Mouse (Mus musculus) regulatory T cell (primary cell): ENCODE measurements around the gene Larp4.
"Not testable (repeated sequence)": the region's sequence is repeated elsewhere in the genome, so short reads cannot be mapped to it uniquely, and the experiment has no call there.

Experiments
- in situ Hi-C: fragments of 300-600 bp; cut with MboI, MseI; formaldehyde crosslinking; loops from one replicate; pipeline ENCODE4 v1.15.1; 2025; ENCODE audit warnings: high pct_unique_total_duplicates

The Larp4 gene

DNA sequence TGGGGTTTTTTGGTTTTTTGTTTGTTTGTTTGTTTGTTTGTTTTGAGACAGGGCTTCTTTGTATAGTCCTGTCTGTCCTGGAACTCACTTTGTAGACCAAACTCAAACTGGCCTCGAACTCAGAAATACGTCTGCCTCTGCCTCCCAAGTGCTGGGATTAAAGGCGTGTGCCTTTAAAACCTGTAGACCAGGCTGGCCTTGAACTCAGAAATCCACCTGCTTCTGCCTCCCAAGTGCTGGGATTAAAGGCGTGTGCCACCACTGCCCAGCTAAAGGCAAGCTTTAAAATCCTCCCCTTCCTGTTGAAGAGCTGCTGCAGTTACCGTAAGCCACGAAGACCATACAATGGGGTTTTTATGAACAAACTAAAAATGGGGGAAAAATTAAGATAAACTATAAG is at the start of gene Larp4:
Larp4 (plus strand) TSS at position 301 of the 400 bp plus-strand sequence.
- in situ Hi-C loops, result not testable (repeated sequence)

DNA sequence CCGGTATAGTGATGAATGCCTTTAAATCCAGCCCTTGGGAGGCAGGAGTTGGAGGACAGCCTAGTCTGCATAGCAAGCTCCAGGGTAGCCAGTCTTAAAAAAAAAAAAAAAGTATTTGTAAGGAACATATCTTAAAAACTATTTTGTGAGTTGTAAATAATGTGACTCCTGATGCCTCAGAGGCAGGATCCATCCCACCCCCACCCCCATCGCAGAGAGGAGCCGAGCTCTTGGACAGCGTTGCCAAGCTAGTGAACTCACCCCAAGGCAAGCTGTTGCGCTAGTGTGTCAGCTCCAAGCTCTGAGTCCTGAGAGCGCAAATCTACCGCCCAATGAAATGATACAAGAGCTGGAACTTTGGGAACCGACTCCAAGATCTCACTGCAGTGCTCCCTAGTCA is 38.6 kb upstream of the Larp4 start:
- in situ Hi-C loops, result no loop called here

GRCm38 (mm10) chr15:99934501-99934900 is 35.4 kb upstream of the Larp4 start:
- in situ Hi-C loops, result no loop called here

DNA sequence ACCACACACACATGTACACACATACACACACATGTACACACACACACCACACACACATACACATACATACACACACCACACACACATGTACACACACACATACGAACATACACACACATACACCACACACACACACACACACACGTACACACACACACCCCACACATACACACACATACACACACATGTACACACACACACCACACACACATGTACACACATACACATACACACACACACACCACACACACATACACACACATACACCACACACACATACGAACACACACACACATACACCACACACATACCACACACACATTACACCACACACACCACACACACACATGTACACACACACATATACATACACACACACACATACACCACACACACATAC is 33.2 kb upstream of the Larp4 start:
- in situ Hi-C loops, result no loop called here

GRCm38 (mm10) chr15:99937841-99938240 is 32.0 kb upstream of the Larp4 start:
- in situ Hi-C loops, result no loop called here

- in situ Hi-C loops, result no loop called here
Observed at GRCm38 (mm10) chr15:99940426-99940825, 29.4 kb upstream of the Larp4 start.

- in situ Hi-C loops, result no loop called here
Observed at GRCm38 (mm10) chr15:99940970-99941630, 28.8 kb upstream of the Larp4 start.

DNA sequence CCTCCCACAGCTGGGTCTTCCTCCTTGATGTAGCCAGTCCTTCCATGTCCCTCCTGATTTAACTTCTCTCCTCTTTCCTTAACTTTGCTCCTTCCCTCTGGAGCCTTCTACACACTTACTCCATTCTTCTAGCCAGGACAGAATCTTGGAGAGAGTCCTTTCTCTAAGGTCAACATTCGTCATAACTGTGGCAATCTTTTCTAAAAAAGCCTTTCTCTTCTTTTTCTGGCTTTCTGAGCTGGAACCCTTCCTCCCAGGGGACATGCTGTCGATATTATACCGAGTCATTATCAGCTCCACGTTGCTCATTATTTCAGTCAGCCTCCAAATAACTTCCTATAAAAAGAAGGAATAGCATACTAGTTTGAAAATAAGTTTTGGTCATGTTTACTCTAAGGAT is 14.5 kb upstream of the Larp4 start:
- in situ Hi-C loops, result loop anchor here (10.0 kb wide), 1 partner anchor 61 kb away; no protein-coding TSS in a partner anchor

DNA sequence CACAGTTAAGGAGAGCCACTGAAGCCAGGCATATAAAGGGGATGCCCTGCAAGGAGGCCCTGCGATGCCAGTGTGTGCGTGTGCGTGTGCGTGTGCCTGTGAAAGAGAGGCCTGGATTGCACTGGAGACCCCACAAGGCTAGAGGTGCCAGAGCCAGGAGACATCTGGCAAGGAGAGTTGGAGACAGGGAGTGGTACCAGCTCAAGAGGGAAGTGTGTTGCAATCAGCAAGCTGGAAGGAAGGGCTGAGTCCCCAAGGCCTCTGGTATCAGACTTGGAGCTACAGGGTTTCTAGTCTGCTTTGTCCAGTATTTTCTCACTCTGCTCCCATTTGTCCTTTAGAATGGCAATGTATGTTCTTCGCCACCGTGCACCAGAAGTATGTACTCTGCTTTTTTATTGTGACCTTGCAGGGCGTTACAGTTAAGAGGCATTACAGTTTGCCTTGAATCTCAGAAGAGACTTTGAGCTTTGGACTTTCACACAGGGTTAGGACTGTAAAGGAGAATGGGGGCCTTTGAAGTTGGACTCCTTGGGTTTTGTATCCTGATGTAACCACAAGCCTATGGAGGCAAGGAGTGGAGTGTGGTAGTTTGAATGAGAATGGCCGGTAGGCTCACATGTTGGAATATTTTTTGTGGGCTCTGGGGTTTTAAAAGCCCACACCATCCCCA is 4.6 kb upstream of the Larp4 start:
- in situ Hi-C loops, result no loop called here

GRCm38 (mm10) chr15:99966961-99967360 is 2.9 kb upstream of the Larp4 start, which contains the start of gene Fam186a:
Gene Fam186a (minus strand): TSS chr15:99967061.
- in situ Hi-C loops, result no loop called here

GRCm38 (mm10) chr15:99970606-99971005 is 741 bp downstream of the Larp4 start:
- in situ Hi-C loops, result no loop called here

DNA sequence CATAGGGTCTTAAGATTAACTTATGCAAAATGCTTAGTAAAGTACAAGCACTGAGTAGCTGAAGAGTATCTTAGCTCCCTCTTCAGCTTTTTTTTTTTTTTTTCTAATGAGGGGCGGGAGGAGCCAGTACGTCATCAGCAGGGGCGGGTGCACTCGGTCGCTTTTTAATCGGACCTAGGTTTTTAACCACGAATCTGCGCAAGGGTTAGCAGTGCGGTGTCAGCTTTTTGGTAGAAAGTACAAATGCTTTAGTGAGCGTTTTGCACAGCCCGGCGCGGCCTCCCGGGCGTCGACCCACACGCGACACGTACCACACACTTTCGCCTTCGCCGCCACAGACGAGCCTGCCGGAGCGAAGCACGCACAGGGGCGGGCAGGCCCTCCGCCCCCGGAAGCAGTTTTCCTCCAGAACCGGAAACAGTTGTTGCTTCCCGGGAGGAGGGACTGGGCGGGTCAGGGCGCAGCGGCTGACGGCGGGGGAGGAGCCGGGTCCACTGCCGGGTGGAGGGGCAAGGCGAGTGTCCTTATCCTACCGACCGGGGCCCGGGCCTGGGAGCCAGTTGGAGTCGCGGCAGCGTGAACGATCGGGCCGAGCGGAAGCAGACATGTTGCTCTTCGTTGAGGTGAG is 2.6 kb downstream of the Larp4 start:
- in situ Hi-C loops, result no loop called here

- in situ Hi-C loops, result no loop called here
Observed at GRCm38 (mm10) chr15:99972989-99973911, 3.4 kb downstream of the Larp4 start.

DNA sequence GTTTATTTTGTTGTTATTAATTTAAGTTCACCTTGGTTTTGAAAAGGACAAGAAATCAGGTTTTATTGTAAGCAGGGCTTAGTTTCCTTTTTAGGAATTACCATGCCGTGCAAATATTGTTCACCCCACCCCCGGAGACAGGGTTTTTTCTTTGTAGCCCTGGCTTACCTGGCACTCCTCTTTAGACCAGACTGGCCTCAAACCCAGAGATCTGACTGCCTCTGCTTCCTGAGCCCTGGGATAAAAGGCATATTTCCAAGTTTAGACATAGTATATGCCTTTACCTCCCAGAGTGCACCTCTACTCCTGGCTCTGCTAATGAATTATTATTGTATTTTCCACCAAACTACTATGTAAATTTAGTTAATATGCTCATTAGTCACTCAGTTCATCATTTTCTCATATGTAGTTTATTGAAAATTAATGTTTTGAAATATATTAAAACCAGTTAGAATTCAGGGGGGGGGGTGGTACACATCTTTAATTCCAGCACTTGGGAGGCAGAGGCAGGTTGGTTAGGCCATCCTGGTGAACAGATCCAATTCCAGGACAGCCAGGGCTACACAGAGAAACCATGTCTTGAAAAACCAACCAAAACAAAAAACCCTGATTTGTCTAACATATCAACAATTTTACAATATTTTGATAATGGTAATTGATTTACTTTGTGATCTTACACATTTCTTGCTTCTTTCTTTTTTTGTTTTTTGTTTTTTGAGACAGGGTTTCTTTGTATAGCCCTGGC is 4.8 kb downstream of the Larp4 start:
- in situ Hi-C loops, result no loop called here

- in situ Hi-C loops, result not testable (repeated sequence)
Observed at GRCm38 (mm10) chr15:99976121-99976520, 6.3 kb downstream of the Larp4 start.

GRCm38 (mm10) chr15:99979266-99979665 is 9.4 kb downstream of the Larp4 start:
- in situ Hi-C loops, result no loop called here

DNA sequence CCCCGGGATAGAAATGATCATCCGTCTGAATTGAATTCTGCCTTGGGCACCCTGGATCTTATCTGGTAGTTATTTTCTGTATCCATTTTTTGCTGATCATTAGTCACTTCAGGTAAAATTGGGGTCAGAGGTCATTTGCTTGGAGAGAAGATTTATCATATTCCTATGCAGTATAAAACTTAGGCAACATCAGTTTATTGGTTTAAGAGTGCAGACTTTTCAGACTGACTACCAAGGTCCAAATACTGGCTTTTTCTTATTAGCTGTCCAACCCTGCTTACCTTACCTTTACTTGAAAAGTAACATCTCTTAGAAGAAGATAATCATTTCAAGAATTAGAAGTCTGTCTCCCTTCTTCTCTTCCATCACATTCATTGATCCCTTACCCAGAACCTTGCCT is 9.8 kb downstream of the Larp4 start:
- in situ Hi-C loops, result loop anchor here (10.0 kb wide), 1 partner anchor 1435 kb away; no protein-coding TSS in a partner anchor

GRCm38 (mm10) chr15:99993100-99993499 is 23.2 kb downstream of the Larp4 start:
- in situ Hi-C loops, result loop anchor here (5.0 kb wide), 1 partner anchor 371 kb away; no protein-coding TSS in a partner anchor

- in situ Hi-C loops, result no loop called here
Observed at GRCm38 (mm10) chr15:99997114-99997804, 27.4 kb downstream of the Larp4 start.

DNA sequence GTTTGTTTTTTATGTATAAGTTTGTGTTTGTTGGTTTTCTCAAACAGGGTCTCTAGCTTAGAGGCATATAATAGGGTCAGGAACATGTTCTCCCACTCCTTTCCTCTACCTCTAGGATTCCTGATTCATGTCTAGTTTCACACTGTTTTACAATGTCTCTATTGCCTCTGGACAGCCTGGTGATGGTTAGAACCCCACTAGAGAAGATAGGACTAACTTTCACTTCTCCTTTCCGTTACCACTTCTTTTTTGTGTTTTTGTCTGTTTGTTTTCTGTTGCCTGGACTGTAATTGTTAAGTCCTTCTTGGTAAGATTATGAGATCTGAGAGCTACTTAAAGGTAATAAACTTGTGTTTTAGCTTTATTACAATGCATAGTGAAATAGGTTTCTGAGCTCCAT is 29.5 kb downstream of the Larp4 start:
- in situ Hi-C loops, result no loop called here
